Mouse (Mus musculus) cerebellum, postnatal 14 days (tissue): ENCODE results near the gene Pou3f1.
A peak's percentile ranks its signal among the peaks of the same experiment; 100 is the strongest.

Experiments used
- DNase-seq, 2 experiments: peaks; one replicate each; pipeline ENCODE4 v3.0.0; 2021; ENCODE audit warnings: mixed read lengths in 2 of 2

Gene Pou3f1

GRCm38 (mm10) chr4:124657781-124658180 is 1.2 kb downstream of the Pou3f1 start:
- DNase-seq, result peak in 1 of 2 experiments; percentile 14

- peak in 1 of 2 experiments; percentile 21 for DNase-seq
Measured at GRCm38 (mm10) chr4:124658412-124658851, 1.8 kb downstream of the Pou3f1 start.

GRCm38 (mm10) chr4:124659251-124660217 is 2.9 kb downstream of the Pou3f1 start:
- DNase-seq, result peak in 1 of 2 experiments; percentile 21

GRCm38 (mm10) chr4:124660603-124661002 is 4.0 kb downstream of the Pou3f1 start:
- no peak for DNase-seq

GRCm38 (mm10) chr4:124663034-124663433 is 6.4 kb downstream of the Pou3f1 start:
- DNase-seq, result peak in 1 of 2 experiments; percentile 17

- no peak for DNase-seq
Measured at GRCm38 (mm10) chr4:124664185-124664584, 7.6 kb downstream of the Pou3f1 start.

GRCm38 (mm10) chr4:124664604-124665003 is 8.0 kb downstream of the Pou3f1 start:
- no peak for DNase-seq

- DNase-seq, result no peak
Measured at GRCm38 (mm10) chr4:124667476-124668033, 10.9 kb downstream of the Pou3f1 start.

- no peak for DNase-seq
Measured at GRCm38 (mm10) chr4:124668078-124668477, 11.5 kb downstream of the Pou3f1 start.

GRCm38 (mm10) chr4:124670232-124670631 is 13.6 kb downstream of the Pou3f1 start:
- peak; percentile 17 to 33 for DNase-seq

- no peak for DNase-seq
Measured at GRCm38 (mm10) chr4:124671583-124671982, 15.0 kb downstream of the Pou3f1 start.

- peak; percentile 79 to 81 for DNase-seq
Measured at GRCm38 (mm10) chr4:124672347-124673320, 16.0 kb downstream of the Pou3f1 start.

GRCm38 (mm10) chr4:124674334-124675032 is 17.9 kb downstream of the Pou3f1 start:
- DNase-seq, result peak; percentile 41 to 46

- peak; percentile 82 to 89 for DNase-seq
Measured at GRCm38 (mm10) chr4:124675037-124675436, 18.4 kb downstream of the Pou3f1 start.

- DNase-seq, result no peak
Measured at GRCm38 (mm10) chr4:124675958-124676357, 19.4 kb downstream of the Pou3f1 start.

GRCm38 (mm10) chr4:124682270-124682669 is 25.7 kb downstream of the Pou3f1 start:
- peak in 1 of 2 experiments; percentile 29 for DNase-seq

- DNase-seq, result peak; percentile 62 to 69
Measured at GRCm38 (mm10) chr4:124683474-124683873, 26.9 kb downstream of the Pou3f1 start.

GRCm38 (mm10) chr4:124685004-124685403 is 28.4 kb downstream of the Pou3f1 start:
- DNase-seq, result no peak

- DNase-seq, result no peak
Measured at GRCm38 (mm10) chr4:124685453-124685852, 28.8 kb downstream of the Pou3f1 start.

GRCm38 (mm10) chr4:124685897-124686402 is 29.3 kb downstream of the Pou3f1 start:
- DNase-seq, result no peak

- DNase-seq, result no peak
Measured at GRCm38 (mm10) chr4:124691455-124691854, 34.8 kb downstream of the Pou3f1 start.

GRCm38 (mm10) chr4:124692416-124692861 is 35.8 kb downstream of the Pou3f1 start:
- DNase-seq, result no peak
